Mouse (Mus musculus): Measurements from ENCODE around the gene Limch1. TPM values are rescaled to one million over a fixed set of nuclear protein-coding genes. Genes with fewer than 3 reads are reported as not detected.

The Limch1 gene
- total RNA-seq, 1 experiment from 2014 or later: 0.12 TPM

DNA sequence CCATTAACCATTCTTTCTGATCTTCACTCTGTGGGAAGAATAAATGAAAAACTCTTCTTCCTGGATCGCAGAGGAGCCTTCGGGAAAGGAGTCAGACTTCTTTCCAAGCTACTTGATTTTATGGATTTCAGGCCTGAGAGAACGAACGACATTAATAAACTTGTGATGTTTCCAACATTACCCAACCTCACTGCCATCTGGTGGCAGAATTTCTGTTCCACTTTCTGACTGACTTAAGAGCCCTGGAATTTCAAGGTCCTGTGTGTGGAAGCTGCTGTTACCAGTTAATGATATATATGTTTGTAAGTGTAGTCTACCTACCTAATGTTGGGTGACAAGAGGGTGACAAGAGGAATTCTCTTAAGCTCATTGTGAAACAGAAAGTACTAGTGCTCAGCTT, 243.3 kb downstream of the Limch1 start:
- ATAC-seq (ENCODE audit: extremely low read depth, insufficient number of reproducible peaks, low FRiP score, poor library complexity, severe bottlenecking): no peak

DNA sequence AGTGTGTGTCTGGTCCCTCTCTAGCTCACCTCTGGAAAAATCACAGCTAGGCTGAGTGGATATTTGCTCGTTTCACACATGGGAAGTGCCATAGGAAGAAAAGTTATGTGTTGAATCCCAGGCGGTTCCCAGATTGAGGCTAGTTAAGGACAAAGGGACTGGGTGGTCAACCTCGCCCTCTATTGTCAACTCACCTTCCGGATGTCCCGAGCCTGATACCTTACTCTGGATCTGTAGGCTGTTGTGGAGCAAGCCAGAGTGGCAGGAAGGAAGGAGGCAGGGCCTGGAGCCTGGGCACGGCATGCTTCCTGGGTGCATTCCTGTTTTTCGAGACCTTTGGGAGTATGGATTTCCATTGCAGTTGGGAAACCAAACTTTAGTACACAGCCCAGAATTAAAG, 243.9 kb downstream of the Limch1 start:
- ATAC-seq (ENCODE audit: extremely low read depth, insufficient number of reproducible peaks, low FRiP score, poor library complexity, severe bottlenecking): no peak

DNA sequence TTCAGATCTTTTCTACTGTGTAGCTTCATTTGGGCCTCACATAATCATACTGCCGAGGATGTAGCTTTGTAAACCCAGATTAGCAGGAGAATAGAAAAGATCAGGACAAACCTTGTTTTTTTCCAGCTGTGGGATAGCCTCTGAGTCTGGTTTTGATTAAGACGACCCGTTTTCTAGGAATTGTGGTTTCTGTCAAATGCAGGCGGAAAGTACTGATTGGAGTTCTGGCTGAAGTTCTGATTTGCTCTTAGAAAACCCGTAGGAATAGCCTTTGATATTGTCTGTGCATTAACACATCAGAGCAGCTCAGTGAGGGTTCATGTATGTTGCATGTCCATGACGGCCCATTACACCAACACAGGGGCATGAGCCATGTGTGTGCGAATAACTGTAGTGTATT, 246.8 kb downstream of the Limch1 start:
- no peak for ATAC-seq (ENCODE audit: extremely low read depth, insufficient number of reproducible peaks, low FRiP score, poor library complexity, severe bottlenecking)

DNA sequence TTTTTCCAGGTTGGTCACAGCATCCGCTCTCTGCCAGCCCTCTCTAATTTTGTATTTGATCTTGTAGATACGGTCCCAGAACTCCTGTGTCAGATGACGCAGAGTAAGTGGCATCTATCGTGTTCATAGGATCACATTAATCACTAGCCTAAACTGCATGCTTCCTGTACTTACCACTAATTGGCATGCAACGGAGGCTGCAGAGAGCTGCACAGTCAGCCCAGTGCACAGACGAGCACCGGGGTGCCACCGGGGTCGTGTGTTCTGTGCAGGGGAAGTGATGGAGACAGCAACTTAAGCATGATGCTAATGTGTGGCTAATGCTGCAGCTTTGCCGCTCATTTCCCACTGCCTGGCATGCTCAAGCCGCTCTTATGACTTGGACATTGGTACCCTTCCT, 247.4 kb downstream of the Limch1 start:
- no peak for ATAC-seq (ENCODE audit: extremely low read depth, insufficient number of reproducible peaks, low FRiP score, poor library complexity, severe bottlenecking)

DNA sequence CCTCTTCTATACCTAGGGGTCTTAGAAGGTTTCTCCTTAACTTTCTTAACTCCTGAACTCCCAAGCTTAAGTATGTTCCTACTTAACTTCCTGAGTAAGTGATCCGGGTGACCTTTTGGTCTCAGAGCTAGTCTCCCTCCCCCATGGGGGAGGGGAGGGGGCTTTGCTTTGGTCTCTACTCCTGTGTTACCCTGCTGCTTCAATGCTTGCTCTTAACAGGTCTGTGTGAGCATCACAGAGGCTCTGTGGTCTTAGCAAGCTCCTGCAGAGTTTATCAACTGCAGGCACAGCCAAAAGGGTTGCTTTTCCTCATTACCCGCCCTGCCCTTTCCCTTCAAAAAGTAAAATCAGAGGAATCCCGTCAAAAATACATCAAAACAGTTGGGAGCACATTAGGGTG, 250.5 kb downstream of the Limch1 start:
- no peak for ATAC-seq (ENCODE audit: extremely low read depth, insufficient number of reproducible peaks, low FRiP score, poor library complexity, severe bottlenecking)

DNA sequence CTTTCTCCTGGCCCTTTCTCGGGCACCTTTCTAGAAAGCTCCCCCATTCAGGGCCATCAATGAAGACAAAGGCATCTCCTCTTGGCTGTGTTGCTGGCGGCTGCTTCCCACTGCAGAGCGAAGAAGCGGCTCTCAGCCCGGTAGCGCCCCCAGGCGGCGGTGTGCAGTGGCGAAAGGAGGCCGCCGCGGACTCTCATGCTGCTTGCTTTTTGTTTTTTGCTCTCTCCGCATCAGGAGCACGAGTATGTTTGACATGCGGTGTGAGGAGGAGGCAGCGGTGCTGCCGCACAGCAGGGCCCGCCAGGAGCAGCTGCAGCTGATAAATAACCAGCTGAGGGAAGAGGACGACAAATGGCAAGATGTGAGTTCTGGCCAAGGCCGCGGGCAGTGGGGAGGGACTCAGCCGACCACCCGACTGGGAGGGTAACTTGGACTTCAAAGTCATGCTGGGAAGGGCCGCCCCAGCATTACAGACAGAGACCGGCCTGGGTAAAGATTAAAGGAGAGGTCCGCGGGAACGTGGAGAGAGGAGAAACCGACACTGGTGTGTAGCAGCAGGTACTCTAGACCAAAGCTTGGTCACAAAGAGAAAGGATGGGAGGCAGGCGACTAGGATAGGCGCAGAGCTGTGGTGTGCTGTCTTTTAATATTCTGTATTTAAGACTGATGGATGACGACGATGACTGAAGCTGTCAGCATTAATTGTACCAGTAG, 251.4 kb downstream of the Limch1 start:
- no peak for ATAC-seq (ENCODE audit: extremely low read depth, insufficient number of reproducible peaks, low FRiP score, poor library complexity, severe bottlenecking)

DNA sequence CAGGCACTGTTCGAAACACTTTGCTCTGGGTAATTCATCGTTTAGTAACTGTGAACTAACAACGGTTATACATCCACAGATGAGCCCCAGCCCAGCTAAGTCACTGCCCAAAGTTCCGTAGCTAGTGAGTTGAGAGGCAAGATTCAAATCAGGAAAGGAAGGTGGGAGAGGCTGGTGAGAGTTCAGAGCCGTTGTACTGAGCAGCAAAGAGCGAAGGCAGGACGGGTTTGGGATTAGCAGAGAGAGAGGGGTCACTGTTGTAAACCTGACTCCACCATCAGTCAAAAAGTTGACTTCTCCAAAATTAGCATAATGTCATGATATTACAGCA, 251.9 kb downstream of the Limch1 start:
- ATAC-seq (ENCODE audit: extremely low read depth, insufficient number of reproducible peaks, low FRiP score, poor library complexity, severe bottlenecking): no peak

DNA sequence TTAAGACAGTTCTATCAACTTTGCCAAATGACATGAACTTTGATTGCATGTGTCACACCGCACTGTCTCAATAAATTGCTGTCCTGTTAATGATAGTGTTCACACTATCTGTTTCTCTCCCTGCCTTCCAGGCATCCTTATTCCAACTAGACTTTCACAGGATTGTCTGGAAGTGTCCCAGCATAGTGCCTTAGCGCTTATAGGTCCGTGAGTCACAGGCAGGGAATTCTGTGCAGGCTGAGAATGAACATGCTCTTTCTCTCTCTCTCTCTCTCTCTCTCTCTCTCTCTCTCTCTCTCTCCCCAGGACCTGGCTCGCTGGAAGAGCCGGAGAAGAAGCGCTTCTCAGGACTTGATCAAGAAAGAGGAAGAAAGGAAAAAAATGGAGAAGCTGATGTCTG, 252.7 kb downstream of the Limch1 start:
- ATAC-seq (ENCODE audit: extremely low read depth, insufficient number of reproducible peaks, low FRiP score, poor library complexity, severe bottlenecking): no peak

DNA sequence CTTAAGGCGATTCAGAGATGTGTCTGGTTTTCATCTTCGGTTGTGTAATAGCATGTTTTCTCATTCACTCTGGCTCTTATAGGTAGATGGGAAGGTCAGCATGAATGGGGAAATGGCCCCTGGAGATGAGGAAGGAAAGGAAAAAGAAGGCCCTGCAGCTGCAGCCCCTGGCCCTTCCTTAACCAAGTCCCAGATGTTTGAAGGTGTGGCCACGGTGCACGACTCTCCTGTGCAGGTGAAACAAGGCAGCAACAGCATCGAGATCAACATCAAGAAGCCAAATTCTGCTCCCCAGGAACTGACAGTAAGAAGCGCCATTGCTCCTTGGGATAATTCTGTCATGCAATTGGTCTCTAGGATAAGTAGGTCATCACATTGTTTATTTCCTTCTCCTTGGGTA, 256.7 kb downstream of the Limch1 start:
- ATAC-seq (ENCODE audit: extremely low read depth, insufficient number of reproducible peaks, low FRiP score, poor library complexity, severe bottlenecking): no peak

DNA sequence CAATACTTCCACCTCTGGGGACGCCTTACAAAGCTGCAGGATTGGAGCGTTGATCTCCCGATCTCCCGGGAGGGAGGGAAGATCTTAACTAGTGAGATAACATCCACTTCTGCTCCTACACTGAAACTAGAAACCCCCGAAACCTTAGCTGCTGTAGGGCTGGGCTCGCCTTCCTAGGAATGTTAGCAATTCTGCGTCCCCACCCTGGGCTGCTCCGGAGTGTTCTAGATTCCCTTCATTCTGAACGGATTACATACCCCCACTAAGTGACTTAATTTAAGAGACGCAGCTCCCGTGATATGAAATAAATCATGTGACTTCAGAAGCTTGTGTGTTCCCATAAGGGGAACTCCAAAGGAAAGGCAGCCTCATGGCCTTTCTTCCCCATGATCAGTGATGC, 259.0 kb downstream of the Limch1 start:
- no peak for ATAC-seq (ENCODE audit: extremely low read depth, insufficient number of reproducible peaks, low FRiP score, poor library complexity, severe bottlenecking)

DNA sequence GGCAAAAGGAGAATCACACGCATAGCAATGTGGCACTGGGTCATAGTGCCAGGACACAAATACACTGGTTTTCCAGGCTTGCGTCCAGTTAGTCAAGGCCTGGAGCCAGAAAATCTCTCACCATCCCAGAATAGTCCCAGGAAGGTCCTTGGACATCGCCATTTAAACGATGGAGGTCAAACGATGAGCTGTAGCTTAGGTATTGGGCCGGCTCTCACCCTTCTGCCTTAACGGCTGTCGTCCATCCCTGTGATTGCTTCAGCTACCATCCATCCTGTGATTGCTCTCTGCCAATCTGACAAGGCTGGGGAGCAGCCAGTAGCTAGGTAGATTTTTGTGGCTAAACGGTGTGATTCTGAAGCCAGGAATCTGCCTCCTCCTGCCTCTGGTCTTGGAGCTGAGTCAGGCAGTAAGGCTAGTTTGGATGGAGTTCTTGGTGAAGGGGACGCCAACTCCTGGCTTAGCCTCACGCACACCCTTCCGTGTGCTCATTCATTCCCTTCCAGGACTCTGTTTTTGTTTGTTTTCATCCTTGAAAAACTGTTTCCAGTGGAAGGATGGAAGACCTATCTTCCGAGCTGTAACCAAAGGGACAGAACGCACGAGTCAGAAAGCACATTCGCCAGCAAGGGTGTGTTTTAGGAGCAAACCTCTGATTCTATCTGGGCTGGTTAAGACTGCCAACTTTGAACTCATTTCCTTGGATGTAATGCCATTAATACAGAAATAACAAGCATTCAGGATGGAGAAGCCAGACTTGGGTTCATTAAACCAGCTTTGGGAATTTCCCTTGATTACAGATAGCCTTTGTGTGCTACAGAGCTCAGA, 265.6 kb downstream of the Limch1 start:
- no peak for ATAC-seq (ENCODE audit: extremely low read depth, insufficient number of reproducible peaks, low FRiP score, poor library complexity, severe bottlenecking)

DNA sequence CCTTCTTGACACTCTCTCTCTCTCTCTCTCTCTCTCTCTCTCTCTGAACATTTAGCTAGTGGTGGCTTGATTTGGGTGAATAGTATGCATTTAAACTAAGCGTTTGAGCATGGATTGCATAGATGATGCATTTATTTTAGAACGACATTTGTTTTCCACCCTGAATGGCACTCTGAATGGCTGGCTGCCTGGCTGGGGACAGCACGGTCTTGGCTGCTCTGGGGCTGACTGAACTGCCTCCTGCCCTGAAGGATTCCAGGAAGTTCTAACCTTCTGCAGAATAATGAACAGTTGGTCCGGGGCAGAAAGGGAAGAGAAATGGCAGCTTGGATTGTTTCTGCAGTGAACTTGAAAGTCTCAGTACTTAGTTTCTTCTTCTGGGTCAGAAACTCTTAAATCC, 266.4 kb downstream of the Limch1 start:
- no peak for ATAC-seq (ENCODE audit: extremely low read depth, insufficient number of reproducible peaks, low FRiP score, poor library complexity, severe bottlenecking)

DNA sequence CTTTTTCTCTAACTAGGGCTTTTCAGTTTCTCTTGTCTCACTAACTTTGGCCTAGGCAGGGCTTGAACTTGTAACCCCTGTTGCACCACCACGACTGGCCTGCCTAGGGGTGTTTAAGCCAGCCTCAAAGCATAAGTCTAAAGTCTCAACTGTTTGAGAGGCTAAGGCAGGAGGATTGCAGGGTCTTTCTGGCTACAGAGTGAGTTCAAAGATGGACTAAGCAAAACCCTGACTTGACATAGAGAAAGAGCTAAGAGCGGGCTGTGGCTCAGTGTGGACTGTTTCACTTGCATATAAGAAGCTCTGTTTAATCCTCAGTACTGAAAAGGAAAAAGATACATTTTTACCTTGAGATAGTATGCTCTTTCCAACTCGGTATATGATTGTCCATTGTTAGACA, 268.3 kb downstream of the Limch1 start:
- no peak for ATAC-seq (ENCODE audit: extremely low read depth, insufficient number of reproducible peaks, low FRiP score, poor library complexity, severe bottlenecking)

DNA sequence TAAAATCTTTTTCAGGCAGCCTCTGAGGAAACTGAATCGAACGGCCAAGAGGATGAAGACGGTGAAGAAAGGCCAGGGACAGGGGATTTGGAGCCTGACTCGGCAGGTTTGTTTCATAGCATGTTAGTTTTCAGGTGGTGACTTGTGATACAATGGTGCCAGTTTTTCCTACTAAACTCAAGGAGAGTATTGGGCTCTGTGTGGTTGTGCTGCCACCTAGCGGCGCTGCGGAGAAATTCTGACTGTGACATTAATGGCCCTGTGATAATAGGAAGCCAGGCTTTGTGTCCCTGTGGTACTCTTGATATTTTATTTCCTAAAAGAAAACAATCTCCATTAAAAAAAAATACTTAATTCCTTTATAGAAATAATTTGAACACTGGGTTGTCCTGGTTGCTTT, 270.8 kb downstream of the Limch1 start:
- no peak for ATAC-seq (ENCODE audit: extremely low read depth, insufficient number of reproducible peaks, low FRiP score, poor library complexity, severe bottlenecking)

DNA sequence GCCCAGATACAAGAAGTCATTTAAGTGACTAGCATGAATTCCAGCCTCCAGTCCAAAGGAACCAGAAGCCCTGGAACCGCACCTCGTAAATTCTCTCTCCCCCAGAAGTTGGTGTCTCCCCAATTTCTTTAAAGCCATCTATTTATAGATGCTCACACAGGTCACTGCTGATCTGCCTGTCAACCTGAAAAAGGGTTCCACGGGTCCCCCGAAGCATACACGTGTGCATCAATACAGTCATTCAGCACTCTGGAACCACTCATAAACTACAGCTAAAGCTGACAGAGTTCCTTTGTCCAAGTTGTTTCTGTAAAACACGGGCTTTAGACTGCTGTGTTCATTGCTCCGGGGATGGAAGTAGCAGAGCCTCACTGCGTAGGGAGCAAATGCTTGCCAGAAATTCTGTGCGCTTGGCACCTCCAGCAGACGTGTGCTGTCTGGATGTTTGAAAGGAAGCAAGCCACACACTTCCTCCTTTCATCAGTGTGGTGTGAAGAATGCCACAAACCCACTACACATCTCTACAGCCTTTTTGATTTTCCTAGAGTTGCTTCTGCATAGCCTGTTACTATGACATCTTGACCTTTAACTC, 278.9 kb downstream of the Limch1 start:
- ATAC-seq (ENCODE audit: extremely low read depth, insufficient number of reproducible peaks, low FRiP score, poor library complexity, severe bottlenecking): no peak

DNA sequence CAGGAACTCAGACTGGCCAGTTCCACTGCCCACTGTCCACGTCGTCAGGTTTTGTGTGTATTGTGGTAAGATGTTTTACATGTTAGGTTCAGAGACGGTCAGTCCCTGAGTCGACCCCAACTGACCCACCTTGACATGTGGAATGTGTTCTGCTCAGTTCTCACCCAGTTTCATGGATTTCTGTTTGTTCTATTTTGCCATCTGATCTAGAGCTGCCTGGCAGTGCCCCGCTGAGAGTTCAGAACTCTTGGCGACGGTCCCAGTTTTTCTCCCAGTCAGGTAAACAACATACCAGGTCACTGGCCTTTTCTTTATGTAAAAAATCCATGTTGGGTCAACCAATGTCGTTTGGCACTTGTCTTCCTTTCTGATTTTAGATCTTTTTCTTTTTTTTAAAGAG, 279.5 kb downstream of the Limch1 start:
- no peak for ATAC-seq (ENCODE audit: extremely low read depth, insufficient number of reproducible peaks, low FRiP score, poor library complexity, severe bottlenecking)

DNA sequence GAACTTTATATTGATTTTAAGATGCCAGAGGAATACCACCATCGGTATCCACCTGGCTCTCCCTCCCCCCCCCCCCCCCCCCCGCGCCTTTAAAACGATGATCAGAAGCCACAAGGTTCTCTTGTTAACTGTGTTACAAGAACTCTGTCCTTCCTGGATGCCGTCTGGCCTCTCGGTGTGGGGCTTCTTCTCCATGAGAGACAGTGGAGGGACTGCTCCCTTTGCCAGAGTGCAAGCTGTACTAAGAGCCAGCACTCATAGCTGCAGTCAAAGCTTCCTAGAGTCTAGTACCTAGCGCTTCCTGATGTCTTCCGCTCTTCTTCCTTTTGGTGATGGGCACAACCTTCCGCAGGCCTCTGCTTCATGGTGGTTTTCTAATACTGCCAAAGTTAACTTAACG, 280.0 kb downstream of the Limch1 start:
- no peak for ATAC-seq (ENCODE audit: extremely low read depth, insufficient number of reproducible peaks, low FRiP score, poor library complexity, severe bottlenecking)

DNA sequence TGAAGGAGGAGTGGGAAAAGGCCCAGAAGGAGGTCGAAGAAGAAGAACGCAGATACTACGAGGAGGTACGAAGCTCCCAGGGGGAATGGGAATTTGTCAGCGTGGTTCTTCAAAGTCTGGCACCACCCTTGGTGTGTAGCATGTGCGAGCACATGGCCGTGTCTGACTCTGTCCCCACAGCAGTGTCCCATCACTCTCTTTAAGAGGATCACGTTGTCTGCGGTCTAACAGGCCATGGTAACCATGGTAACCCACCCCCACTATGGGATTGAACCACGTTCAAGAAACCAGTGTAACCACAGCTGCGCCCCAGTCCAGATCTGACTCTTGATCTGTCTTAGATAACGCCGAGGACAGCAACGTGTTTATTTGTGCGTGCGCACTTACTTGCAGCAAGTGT, 283.2 kb downstream of the Limch1 start:
- ATAC-seq (ENCODE audit: extremely low read depth, insufficient number of reproducible peaks, low FRiP score, poor library complexity, severe bottlenecking): no peak

DNA sequence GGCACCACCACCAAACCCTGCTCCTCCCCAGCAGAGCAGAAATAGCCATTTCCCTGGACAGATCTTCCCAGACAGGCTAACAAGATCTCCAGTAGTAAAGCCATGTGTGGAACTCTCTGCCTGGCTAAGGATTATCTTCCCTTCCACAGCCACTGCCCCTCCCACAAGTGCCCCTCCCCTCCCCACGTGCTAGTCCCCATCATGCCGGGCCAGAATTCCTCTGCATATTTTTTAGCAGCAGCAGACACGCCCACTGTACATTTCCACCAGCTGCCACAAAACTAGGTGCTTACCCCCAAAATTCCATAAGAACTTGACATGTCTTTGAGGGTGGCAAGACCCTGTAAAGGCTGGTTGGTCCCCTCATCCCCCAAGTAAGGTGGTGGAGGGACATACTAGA, 284.3 kb downstream of the Limch1 start:
- no peak for ATAC-seq (ENCODE audit: extremely low read depth, insufficient number of reproducible peaks, low FRiP score, poor library complexity, severe bottlenecking)

DNA sequence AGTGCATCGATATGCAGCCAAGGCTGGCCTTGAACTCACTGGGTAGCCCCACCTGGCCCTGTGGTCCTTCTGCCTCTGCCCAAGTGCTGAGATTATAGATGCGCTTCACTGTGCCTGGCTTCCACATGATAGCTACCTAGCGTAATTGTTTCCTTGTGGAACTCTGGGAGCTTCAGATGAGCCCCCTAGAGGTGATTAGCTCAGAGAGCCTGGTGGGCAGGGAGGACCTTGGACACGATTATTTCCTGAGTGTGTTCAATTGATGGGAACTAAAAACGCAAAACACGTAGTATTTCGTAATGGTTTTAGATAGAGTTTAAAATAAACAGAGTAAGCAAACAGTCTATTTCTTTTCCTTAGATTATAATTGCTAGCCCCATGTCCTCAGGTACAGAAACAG, 287.0 kb downstream of the Limch1 start:
- ATAC-seq (ENCODE audit: extremely low read depth, insufficient number of reproducible peaks, low FRiP score, poor library complexity, severe bottlenecking): no peak

Data from neutrophil, adult 5-6 weeks (primary cell).